Mouse (Mus musculus) ES-CJ7 (cell line): ENCODE data around the gene Atp8a2.
A peak's percentile ranks its signal among the peaks of the same experiment; 100 is the strongest.
"Not testable (repeated sequence)": the region's sequence is repeated elsewhere in the genome, so short reads cannot be mapped to it uniquely, and the experiment has no call there.

ENCODE experiments used
- DNase-seq: peaks from one replicate; pipeline ENCODE4 v3.0.0; 2011; ENCODE audit warnings: low read depth, low spot score

The Atp8a2 gene

GRCm38 (mm10) chr14:59646826-59647697 is 549.9 kb downstream of the Atp8a2 start:
- no peak for DNase-seq

GRCm38 (mm10) chr14:59644896-59645295 is 552.1 kb downstream of the Atp8a2 start:
- no peak for DNase-seq

- DNase-seq, result no peak
Measured at GRCm38 (mm10) chr14:59644166-59644565, 552.8 kb downstream of the Atp8a2 start.

DNA sequence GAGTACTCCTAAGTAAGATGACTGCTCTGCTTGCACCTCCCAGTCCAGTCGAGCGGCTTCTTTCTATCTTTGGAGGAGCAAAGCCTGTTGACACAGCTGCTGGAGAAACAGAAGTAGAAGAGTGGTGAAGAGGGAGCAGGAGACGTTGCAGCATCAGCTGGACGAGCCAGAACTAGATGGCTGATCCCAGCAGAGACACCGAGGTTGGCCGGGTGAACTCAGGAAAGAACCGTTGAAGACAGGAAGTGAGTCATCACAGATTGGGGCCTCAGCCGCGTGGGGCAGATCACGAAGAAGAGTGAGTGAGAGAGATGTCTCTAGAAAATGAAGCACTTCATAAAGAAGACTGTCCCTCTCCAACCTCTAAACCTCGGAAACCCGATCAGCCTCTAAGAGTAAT is 553.4 kb downstream of the Atp8a2 start:
- DNase-seq, result no peak

DNA sequence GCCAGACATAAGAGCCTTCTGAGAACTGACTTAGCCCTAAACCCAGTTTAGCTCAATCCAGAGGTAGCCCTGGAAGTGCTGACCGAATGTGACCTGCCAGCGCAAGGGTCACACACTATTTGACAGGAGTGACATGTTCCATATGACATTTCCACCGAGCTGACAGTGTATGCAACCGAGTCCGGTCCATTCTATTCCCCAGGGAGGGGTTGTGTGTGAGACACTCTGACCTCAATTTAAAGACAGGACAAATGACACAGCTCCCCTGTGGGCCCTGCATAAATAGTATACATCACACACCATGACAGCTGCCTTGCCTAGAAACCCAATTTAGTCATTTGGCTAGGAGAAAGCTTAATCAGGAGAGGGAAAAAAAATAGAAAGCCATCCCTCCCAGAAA is 555.1 kb downstream of the Atp8a2 start:
- no peak for DNase-seq

- DNase-seq, result no peak
Measured at GRCm38 (mm10) chr14:59638906-59639703, 557.9 kb downstream of the Atp8a2 start.

GRCm38 (mm10) chr14:59633988-59634387 is 563.0 kb downstream of the Atp8a2 start:
- no peak for DNase-seq

DNA sequence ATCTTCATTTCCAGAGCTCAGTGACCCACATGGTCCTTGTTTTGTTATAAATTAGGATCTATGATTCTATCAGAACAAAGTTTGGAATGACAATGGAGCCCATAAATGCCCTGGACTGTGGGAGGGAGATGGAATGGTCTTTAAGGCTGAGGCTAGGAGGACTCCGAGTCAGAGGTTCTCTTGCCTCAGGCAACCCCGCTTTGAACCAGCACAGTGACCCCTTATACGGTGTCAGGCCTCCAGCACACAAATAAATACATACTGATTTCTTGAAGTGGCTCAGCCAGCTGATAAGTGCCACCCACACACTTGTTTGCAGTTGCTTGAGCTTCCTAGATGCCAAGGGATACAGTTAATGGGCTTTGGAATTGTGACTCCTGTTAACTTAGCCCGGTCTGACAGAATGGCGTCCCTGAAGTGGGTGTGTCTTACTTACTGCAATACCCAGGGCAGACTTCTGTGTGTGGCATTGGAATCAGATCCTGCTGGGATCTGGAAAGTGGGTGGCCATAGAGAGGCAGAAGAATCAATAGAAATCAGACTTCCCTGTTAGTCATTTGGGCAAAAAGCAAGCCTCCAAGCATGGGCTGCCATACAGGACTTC is 563.6 kb downstream of the Atp8a2 start:
- no peak for DNase-seq

DNA sequence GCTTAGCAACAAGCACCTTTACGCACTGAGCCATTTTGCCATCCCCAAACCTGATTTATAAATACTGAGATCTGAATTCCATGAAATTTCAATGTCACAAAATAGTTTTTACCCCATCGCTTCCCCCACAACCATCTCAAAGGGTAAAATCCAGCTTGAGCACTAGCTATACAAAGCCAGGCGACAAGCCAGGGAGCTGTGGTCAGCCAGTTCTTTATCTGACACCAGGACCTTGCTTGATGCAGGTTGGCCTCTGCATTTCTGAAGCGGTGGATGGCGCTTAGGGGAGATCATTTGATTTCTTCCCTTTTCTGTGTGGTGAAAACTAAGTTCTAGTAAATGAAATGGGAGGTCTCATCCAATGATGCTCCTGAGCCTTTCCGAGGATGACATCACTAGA is 564.9 kb downstream of the Atp8a2 start:
- DNase-seq, result no peak

DNA sequence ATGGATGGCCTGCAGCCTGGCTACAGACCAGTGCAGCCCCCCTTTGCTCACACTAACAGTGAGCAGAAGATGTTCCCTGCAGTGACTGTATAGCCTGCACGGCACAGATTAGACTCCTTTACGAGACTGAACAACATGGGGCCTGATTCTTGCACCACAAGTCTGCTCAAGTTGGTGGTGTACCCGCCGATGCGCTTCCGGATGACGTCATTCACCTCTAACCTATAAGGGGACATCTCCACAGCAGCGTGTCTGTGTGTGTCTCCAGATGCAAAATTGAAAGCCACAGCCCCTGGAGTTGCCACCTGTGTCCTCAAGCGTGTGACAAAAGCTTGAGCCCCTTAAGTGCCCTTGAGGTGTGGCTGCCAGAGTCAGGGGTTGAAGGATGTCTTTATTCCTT is 566.9 kb downstream of the Atp8a2 start:
- DNase-seq, result no peak

- DNase-seq, result no peak
Measured at GRCm38 (mm10) chr14:59629308-59629707, 567.7 kb downstream of the Atp8a2 start.

GRCm38 (mm10) chr14:59627823-59628222 is 569.2 kb downstream of the Atp8a2 start:
- DNase-seq, result no peak

- no peak for DNase-seq
Measured at GRCm38 (mm10) chr14:59627142-59627680, 569.8 kb downstream of the Atp8a2 start.

DNA sequence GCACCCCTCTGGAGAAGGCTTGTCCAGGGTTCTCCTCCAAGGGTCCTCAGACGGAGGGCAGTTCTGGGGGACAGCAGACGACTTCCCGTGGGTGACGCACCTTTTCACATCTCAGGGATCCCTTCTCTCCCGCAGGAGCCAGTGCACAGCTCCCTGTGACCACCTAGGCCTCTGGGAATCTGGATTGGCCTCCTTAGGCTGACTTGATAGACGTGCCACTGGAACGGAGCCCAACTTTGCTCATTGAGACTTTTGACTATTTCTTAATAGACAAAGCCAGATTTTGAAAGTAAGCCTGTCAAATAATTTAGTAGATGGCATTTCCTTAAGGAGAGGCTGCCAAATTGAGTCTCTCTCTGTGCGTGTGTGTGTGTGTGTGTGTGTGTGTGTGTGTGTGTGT is 570.3 kb downstream of the Atp8a2 start:
- no peak for DNase-seq

GRCm38 (mm10) chr14:59625806-59626364 is 571.1 kb downstream of the Atp8a2 start:
- no peak for DNase-seq

DNA sequence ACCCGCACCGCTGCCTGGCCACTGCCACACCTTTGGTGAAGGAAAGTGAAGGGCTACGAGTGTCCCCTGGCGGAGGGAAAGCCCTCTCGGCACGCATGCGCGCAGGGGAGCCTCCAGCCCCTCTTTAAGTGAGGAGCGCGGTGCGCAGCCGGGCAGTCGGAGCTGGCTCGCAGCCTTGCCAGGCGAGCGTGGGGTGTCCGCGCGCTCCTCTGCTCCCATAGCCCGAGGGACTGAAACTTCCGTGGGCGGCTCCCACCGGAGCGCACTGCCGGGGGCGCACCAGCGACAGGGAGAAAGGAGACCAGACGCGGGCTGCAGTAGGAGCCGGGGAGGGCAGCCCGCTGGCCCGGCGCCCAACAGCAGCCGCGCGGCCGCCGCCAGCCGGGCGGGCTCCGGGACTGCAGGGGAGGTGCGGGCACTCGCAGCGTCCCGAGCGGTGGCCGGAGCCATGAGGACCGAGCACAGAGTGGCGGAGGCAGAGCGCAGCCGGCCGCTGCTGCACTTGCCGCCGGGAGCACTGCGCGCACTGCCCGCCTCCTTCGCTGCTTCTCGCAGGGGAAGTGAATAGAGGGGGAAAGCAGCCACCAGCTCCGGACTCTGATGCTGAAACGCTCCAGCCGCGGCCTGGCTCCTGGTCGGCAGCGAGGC is 571.7 kb downstream of the Atp8a2 start, which contains the start of gene Shisa2:
Gene Shisa2 (plus strand): TSS at position 151 of the 648 bp plus-strand sequence.
- DNase-seq, result peak; percentile 81

DNA sequence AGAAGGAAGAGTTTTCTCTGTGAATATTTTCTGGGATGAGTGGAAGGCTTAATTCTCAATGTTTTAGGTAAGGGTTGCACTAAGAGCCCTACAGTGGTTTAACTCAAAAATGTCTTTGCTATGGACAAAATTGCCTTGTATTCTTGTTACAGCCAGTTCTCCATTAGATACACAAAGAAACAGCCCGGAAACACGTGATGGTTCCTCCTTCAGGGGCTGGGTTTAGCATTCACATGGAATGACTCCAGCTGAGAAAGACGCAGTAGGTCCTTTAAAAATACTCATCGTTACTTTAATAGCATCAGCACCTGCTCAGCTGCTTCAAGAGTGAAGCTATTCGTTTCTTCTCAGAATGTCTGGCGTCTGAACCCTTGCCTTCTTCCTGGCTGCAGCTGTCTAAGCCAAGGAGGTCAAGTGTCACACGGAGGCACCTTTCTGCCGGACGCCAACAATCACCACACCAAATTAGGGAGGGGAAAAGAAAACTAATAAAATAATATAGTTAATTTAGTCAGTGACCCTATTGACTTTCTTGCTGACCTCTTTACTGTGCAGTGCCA is 572.6 kb downstream of the Atp8a2 start:
- peak; percentile 54 for DNase-seq

GRCm38 (mm10) chr14:59616802-59617201 is 580.2 kb downstream of the Atp8a2 start:
- no peak for DNase-seq

DNA sequence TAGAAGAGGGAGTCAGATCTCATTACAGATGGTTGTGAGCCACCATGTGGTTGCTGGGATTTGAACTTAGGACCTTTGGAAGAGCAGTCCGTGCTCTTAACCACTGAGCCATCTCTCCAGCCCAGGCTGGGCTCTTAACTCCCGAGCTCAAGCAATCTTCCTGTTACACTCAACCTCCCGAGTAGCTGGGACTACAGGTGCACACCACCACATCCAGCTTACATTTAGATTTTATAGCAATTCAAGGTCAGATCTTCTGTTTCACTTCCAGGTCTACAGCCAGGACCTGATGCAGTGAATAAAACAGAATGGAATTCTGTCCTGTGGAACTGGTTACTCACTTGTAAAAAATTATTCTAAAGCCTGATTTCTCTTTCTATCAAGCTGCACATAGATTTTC is 582.8 kb downstream of the Atp8a2 start:
- not testable (repeated sequence) for DNase-seq

GRCm38 (mm10) chr14:59612920-59613625 is 583.9 kb downstream of the Atp8a2 start:
- peak; percentile 67 for DNase-seq
